Mouse (Mus musculus) liver, embryonic 16.5 days (tissue): ENCODE measurements around the gene Hist3h2a. TPM values are rescaled to one million over a fixed set of nuclear protein-coding genes. Genes with fewer than 3 reads are reported as not detected.
"Not testable (repeated sequence)": the region's sequence is repeated elsewhere in the genome, so short reads cannot be mapped to it uniquely, and the experiment has no call there.

Experiments
- ATAC-seq: fragments of 200-750 bp; cut with Nextera tagmentation; 2 replicates; pipeline ENCODE4 v1.8.0; 2017; ENCODE audit warnings: low read depth, mild to moderate bottlenecking, moderate number of reproducible peaks, moderate library complexity
- H3K27ac ChIP-seq: fragments of 300-500 bp; sonication (generic); 2 replicates; pipeline ENCODE4 v1.5.1; 2014; ENCODE audit warnings: mild to moderate bottlenecking, low read length
- H3K27me3 ChIP-seq: fragments of 300-500 bp; sonication (generic); 2 replicates; pipeline ENCODE4 v1.6.1; 2014; ENCODE audit warnings: low read depth, low read length, mixed read lengths; ENCODE audit not compliant: control insufficient read depth, insufficient read depth
- H3K36me3 ChIP-seq: fragments of 300-500 bp; sonication (generic); 2 replicates; pipeline ENCODE4 v1.6.1; 2014; ENCODE audit warnings: mild to moderate bottlenecking; ENCODE audit not compliant: control insufficient read depth, insufficient read depth
- H3K4me1 ChIP-seq: fragments of 300-500 bp; sonication (generic); 2 replicates; pipeline ENCODE4 v1.6.1; 2014; ENCODE audit warnings: low read depth, low read length, mixed read lengths; ENCODE audit not compliant: control insufficient read depth
- H3K4me2 ChIP-seq: fragments of 300-500 bp; sonication (generic); 2 replicates; pipeline ENCODE4 v1.6.1; 2014; ENCODE audit warnings: low read depth, low read length, mixed read lengths
- H3K4me3 ChIP-seq: fragments of 300-500 bp; sonication (generic); 2 replicates; pipeline ENCODE4 v1.5.1; 2014; ENCODE audit warnings: low read depth, mild to moderate bottlenecking, low read length
- H3K9ac ChIP-seq: fragments of 300-500 bp; sonication (generic); 2 replicates; pipeline ENCODE4 v1.6.1; 2014; ENCODE audit warnings: low read depth, low read length
- H3K9me3 ChIP-seq: fragments of 300-500 bp; sonication (generic); replicated peaks from 2 replicates; pipeline ENCODE4 v1.6.1; 2016; ENCODE audit warnings: low read length; ENCODE audit not compliant: control insufficient read depth
- WGBS: fragments of 180-500 bp; shearing (Covaris S2); extraction: QIAGEN DNeasy Blood & Tissue Kit; methylation state at CpG from one replicate; pipeline ENCODE4 v1.1.7; 2014; ENCODE audit not compliant: insufficient replicate concordance; 5-methylcytosine and 5-hydroxymethylcytosine counted together
- polyA plus RNA-seq: library from polyadenylated mRNA; unstranded; fragments of >200 nt; fragmentation: Nextera tagmentation; extraction: Ambion mirVana; gene quantifications from 2 replicates; pipeline ENCODE4 v1.2.1, GENCODE M21; 2015

The Hist3h2a gene
- polyA plus RNA-seq, 1 experiment from 2014 or later = 21.2 TPM

- peak; percentile 33 for ATAC-seq
- Histone ChIP-seq H3K27ac (peak overlapping the region; percentile 100), H3K4me3 (peak overlapping the region; percentile 90), H3K4me2 (peak overlapping the region; percentile 97), H3K9ac (peak overlapping the region; percentile 90), H3K36me3 (peaks cover 12% of the 10 kb centered on the region), H3K27me3 (peaks cover 30% of the 10 kb centered on the region), H3K4me1 (peaks cover 35% of the 10 kb centered on the region), H3K9me3 (no peaks in the 10 kb centered on the region)
- 1% methylated on average over 33 of the region's 33 CpGs for WGBS
Measured at GRCm38 (mm10) chr11:58953351-58954169, 925 bp upstream of the Hist3h2a start.

GRCm38 (mm10) chr11:58954170-58954419, 390 bp upstream of the Hist3h2a start:
- under 1% methylated on average over 17 of the region's 17 CpGs for WGBS
- H3K4me2 ChIP-seq = peak overlapping the region; percentile 97
- H3K27me3 ChIP-seq = peaks cover 26% of the 10 kb centered on the region
- not testable (repeated sequence) for H3K9me3 ChIP-seq, ATAC-seq
- peaks cover 12% of the 10 kb centered on the region for H3K36me3 ChIP-seq
- H3K4me3 ChIP-seq = peak overlapping the region; percentile 90
- H3K4me1 ChIP-seq = peaks cover 37% of the 10 kb centered on the region
- peak overlapping the region; percentile 90 for H3K9ac ChIP-seq
- peak overlapping the region; percentile 100 for H3K27ac ChIP-seq

- peaks cover 40% of the 10 kb centered on the region for H3K4me1 ChIP-seq
- H3K36me3 ChIP-seq = peaks cover 12% of the 10 kb centered on the region
- peak overlapping the region; percentile 90 for H3K4me3 ChIP-seq
- no peaks in the 10 kb centered on the region for H3K9me3 ChIP-seq
- peak overlapping the region; percentile 100 for H3K27ac ChIP-seq
- peak overlapping the region; percentile 91 for H3K4me2 ChIP-seq
- peaks cover 15% of the 10 kb centered on the region for H3K27me3 ChIP-seq
- peak; percentile 4 for ATAC-seq
- WGBS = under 1% methylated on average over 20 of the region's 20 CpGs
- peak overlapping the region; percentile 99 for H3K9ac ChIP-seq
Measured at GRCm38 (mm10) chr11:58955143-58955867, 820 bp downstream of the Hist3h2a start.

- no peaks in the 10 kb centered on the region for H3K9me3 ChIP-seq
- H3K27me3 ChIP-seq = peaks cover 11% of the 10 kb centered on the region
- H3K27ac ChIP-seq = peak overlapping the region; percentile 100
- peaks cover 40% of the 10 kb centered on the region for H3K4me1 ChIP-seq
- WGBS = 26% methylated on average over 8 of the region's 8 CpGs
- H3K4me3 ChIP-seq = peak overlapping the region; percentile 90
- H3K36me3 ChIP-seq = peaks cover 12% of the 10 kb centered on the region
- peak overlapping the region; percentile 91 for H3K4me2 ChIP-seq
- peak overlapping the region; percentile 99 for H3K9ac ChIP-seq
- no peak for ATAC-seq
Measured at GRCm38 (mm10) chr11:58955868-58956257, 1.4 kb downstream of the Hist3h2a start.

- ATAC-seq = no peak
- Histone ChIP-seq H3K4me3 (peak overlapping the region; percentile 90), H3K9ac (peak overlapping the region; percentile 99), H3K4me2 (peak overlapping the region; percentile 91), H3K9me3 (peaks cover 3% of the 10 kb centered on the region; the same call in 1 of the 2 replicates), H3K4me1 (peaks cover 40% of the 10 kb centered on the region), H3K27me3 (peaks cover 13% of the 10 kb centered on the region), H3K27ac (peak overlapping the region; percentile 42; the same call in 1 of the 2 replicates), H3K36me3 (peaks cover 12% of the 10 kb centered on the region)
- 87% methylated on average over 5 of the region's 5 CpGs for WGBS
Measured at GRCm38 (mm10) chr11:58957226-58957914, 2.9 kb downstream of the Hist3h2a start.

- peaks cover 12% of the 10 kb centered on the region for H3K36me3 ChIP-seq
- no peak for ATAC-seq
- peak overlapping the region; percentile 91 for H3K4me2 ChIP-seq
- peaks cover 34% of the 10 kb centered on the region for H3K4me1 ChIP-seq
- peak overlapping the region; percentile 71 for H3K4me3 ChIP-seq
- peaks cover 15% of the 10 kb centered on the region for H3K27me3 ChIP-seq
- peak overlapping the region; percentile 75 for H3K9ac ChIP-seq
- WGBS = 80% methylated on average over 6 of the region's 6 CpGs
- H3K9me3 ChIP-seq = peaks cover 3% of the 10 kb centered on the region; the same call in 1 of the 2 replicates
- peak overlapping the region; percentile 72 for H3K27ac ChIP-seq
Measured at GRCm38 (mm10) chr11:58958536-58958935, 4.1 kb downstream of the Hist3h2a start.

- WGBS = 11% methylated on average over 15 of the region's 15 CpGs
- no peak for ATAC-seq
- Histone ChIP-seq H3K9me3 (peaks cover 3% of the 10 kb centered on the region; the same call in 1 of the 2 replicates), H3K4me3 (peak overlapping the region; percentile 71), H3K36me3 (peaks cover 12% of the 10 kb centered on the region), H3K27ac (peak overlapping the region; percentile 72), H3K4me2 (peak overlapping the region; percentile 91), H3K4me1 (peaks cover 33% of the 10 kb centered on the region), H3K27me3 (peaks cover 15% of the 10 kb centered on the region), H3K9ac (peak overlapping the region; percentile 75)
Measured at GRCm38 (mm10) chr11:58959186-58959825, 4.8 kb downstream of the Hist3h2a start.

- Histone ChIP-seq H3K9ac (peak overlapping the region; percentile 75), H3K4me3 (peak overlapping the region; percentile 71), H3K9me3 (peaks cover 3% of the 10 kb centered on the region; the same call in 1 of the 2 replicates), H3K27me3 (peaks cover 15% of the 10 kb centered on the region), H3K4me1 (peaks cover 34% of the 10 kb centered on the region), H3K27ac (peak overlapping the region; percentile 78), H3K4me2 (peak overlapping the region; percentile 91), H3K36me3 (peaks cover 12% of the 10 kb centered on the region)
- WGBS = 3% methylated on average over 40 of the region's 40 CpGs
- ATAC-seq = peak; percentile 93
Measured at GRCm38 (mm10) chr11:58959921-58960465, 5.5 kb downstream of the Hist3h2a start.
